Mouse (Mus musculus) kidney, postnatal 4 days (tissue): ENCODE measurements around the gene Smap1.

Source experiments
- DNase-seq, 2 experiments: peaks; one replicate each; pipeline ENCODE4 v3.0.0; 2021; ENCODE audit warnings: mixed read lengths in 2 of 2

The Smap1 gene

DNA sequence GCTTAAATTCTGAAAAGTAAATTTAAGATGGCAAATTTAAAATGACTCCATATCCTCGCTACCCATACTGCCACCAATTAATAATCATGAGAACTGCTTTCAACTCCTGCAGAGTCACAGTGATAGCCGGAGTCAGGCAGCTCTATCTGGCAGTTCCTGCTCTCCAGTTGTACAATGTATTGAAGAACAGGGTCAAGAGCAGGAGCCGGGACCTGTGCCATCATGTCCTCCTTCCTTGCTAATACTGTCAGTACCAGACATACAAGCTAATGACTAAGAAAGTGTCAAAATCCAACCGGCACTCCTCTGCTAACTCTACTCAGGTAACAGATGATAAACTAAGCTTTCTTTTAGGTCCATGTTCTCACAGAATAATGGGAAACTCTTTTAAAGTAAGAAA lies 3.0 kb downstream of the Smap1 start:
- no peak for DNase-seq

DNA sequence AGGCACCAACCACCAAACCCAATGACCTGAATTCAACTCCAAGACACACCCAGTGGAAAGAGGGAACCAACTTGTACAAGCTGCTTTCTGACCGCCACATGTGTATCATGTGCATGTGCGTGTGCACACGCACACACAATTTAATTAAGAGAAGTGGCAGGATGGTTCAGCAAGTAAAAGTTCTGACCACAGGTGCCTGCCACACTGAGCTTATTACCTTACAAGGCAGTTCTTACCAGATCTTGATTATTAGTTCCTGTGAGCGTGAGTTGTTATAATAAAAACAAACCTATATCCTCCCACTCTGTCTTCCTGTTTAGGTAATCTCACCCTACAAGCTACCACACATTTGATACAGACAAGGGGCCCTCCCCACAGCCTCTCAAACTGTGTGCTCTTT lies 6.6 kb downstream of the Smap1 start:
- DNase-seq: no peak

GRCm38 (mm10) chr1:23912988-23913387 lies 9.1 kb downstream of the Smap1 start:
- DNase-seq: no peak

- no peak for DNase-seq
Observed at GRCm38 (mm10) chr1:23906082-23906481, 16.0 kb downstream of the Smap1 start.

DNA sequence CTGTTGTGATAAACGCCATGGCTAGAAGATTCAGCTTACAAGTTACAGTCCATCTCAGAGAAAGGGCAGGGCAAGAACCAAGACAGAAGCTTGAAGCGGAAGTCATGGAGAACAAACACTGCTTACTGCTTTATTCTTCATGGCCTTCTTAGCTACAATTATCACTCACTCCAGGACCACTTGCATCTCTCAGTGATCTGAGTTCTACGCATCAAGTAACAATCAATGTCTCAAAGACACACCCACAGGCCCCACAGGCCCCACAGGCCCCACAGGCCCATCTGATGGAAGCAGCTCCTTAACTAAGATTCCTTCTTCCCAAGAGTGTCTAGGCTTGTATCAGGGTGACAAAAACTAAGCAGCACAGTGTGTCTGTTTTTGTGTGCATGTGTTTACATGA lies 18.8 kb downstream of the Smap1 start:
- DNase-seq: no peak

DNA sequence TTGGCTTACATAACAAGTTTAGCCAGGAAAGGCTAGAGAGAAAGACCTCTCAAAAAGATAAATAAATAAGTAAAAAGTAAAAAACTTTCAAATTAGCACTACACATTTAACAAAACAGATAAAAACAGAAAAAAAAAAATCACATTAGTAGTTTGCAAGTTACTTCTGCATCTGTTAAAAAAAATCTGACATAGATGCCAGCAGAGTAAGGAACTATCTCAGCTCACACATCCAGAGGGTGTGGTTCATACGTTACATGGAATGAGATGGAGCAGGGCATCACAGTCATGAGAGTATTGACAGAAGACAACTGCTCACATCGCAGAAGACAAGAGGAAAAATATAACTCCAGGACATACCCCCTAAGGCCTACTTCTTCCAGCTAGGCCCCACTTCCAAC lies 19.4 kb downstream of the Smap1 start:
- no peak for DNase-seq

- DNase-seq: no peak
Observed at GRCm38 (mm10) chr1:23899647-23900020, 22.5 kb downstream of the Smap1 start.

- no peak for DNase-seq
Observed at GRCm38 (mm10) chr1:23899020-23899646, 23.0 kb downstream of the Smap1 start.

DNA sequence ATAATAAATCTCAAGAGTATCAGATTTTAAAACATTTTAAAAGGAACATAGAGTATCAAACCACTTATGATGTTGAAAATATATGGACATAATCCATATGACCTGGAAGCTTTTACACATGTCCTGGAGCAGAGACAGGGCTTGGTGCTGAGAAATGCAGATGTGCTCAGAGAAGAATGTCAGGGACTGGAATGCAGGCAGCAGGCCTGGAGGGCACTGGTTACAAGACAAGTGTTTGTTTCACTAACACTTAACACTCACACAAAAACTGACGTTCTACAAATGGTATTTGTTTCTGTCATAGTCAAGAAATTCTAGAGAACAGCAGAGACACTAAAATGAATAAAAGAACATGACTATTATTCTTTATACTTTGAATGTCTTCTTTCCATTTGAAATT lies 30.0 kb downstream of the Smap1 start:
- DNase-seq: no peak

DNA sequence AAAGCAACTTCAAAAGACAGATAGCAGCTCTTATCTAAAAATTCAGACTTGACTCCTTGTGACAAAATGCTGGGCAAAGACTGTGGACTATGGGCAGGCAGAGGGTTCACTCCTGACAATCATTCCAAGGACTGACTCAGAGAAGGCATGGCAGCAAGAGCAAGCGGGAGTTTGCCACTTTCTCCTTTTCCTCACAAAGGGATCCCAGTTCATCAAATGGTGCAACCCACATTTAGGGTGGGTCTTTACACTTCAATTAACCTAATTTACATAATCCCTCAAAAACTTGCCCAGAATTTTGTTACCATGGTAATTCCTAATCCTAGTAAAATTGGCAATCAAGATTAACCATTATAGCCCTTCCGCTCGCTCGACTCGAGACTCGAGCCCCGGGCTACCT lies 37.2 kb downstream of the Smap1 start:
- DNase-seq: no peak

DNA sequence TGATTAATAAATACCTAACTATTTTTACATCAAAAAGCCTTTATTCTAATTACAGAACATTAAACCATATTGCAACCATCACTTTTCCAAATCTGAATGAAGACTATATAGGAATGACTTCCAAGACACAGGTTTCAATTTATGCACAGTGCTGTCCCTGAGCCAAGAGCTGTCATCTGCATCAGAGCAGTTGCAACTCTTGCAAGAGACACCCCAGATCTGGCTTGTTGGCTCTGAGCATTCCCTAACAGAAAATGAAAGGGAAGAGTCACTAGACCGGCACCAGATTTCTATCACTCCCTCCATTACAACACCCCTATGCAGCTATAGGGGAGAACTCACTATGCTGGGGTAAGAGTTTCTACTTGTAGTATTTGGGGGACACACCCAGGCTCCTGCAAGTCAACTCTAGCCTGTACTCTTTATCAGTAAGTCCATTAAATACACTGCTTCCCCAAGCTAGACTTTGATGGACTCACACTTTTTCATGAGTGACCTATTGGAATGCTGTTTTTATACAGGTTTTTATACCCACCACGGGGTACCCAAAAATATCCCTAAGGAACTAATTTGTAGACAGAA lies 37.9 kb downstream of the Smap1 start:
- no peak for DNase-seq

DNA sequence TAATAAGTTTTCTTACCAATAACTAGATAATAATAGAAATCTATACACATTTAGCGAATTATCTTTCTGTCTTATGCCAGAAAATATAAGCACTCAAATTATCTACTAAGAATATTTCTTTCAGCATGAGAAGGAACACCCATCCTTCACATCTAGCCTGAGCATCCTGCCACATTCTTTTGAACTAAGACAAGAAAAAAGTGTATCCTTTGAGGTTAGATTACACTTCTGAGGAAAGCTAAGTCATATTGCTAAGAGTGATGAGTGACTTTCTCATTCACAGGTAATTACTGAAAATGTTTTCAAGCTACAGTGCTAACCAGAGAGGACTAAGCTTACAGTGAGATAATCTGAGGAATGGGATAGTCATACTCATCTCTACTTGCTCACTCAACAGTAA lies 39.4 kb downstream of the Smap1 start:
- no peak for DNase-seq

DNA sequence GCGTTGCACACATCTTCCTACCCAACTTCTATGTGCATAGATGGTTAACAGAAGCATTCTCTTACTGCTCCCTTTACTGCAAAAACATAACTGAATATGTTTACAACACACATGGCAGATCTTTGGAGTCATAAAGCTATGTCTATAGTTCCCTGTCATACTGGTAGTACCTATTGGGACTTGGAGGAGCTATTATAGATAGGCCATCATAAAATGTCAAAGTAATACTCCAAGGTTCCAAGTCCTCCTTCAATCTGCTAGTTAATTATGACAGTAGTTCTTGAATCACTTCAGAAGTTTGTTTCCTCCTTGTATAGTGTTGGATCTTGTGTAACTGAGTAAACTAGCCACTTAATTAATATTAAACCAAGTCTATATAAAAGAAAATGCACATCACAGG lies 49.9 kb downstream of the Smap1 start:
- DNase-seq: no peak

DNA sequence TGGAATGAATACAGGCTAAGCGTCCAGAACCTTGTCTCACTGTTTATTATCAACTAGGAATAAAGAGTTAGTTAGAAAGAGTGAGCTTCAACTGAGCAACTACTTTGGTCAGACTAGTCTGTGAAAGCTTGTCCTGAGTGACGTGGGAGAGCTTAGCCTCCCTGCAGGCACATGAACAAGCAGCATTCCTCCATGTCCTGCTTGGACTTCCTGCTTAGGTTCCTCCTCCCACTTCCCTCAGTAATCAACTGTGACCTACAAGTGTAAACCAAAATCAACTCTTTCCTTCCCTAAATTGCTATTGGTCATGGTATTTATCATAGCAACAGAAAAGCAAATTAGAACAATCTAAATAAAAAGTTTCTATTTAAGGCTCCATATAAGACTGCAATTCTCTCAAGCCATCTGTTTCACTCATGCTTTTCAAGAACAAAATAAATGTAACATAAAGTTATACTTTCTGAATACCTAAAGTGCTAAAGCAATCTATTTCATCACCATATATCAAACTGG lies 54.7 kb downstream of the Smap1 start:
- no peak for DNase-seq

- no peak for DNase-seq
Observed at GRCm38 (mm10) chr1:23865566-23865965, 56.6 kb downstream of the Smap1 start.

DNA sequence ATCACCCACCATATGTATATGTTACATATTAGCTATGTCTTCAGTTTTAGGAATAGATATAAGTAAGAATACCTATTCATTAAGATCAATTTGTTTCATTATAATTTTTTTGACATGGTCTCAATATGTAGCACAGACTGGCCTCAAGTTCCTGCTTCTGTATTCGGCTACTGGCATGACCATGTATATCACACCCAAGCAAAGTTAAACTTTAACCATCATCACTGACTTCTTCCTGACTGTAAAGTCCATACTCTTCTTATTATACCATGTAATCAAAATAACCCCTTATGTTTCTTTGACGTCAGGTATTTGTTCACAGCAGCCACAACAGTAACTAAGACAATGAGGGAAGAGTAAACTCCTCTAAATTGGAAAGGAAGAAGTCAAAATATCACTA lies 61.2 kb downstream of the Smap1 start:
- DNase-seq: no peak

- no peak for DNase-seq
Observed at GRCm38 (mm10) chr1:23855623-23856022, 66.5 kb downstream of the Smap1 start.

GRCm38 (mm10) chr1:23846044-23846680 lies 76.0 kb downstream of the Smap1 start:
- DNase-seq: peak in 1 of 2 experiments; percentile 9

DNA sequence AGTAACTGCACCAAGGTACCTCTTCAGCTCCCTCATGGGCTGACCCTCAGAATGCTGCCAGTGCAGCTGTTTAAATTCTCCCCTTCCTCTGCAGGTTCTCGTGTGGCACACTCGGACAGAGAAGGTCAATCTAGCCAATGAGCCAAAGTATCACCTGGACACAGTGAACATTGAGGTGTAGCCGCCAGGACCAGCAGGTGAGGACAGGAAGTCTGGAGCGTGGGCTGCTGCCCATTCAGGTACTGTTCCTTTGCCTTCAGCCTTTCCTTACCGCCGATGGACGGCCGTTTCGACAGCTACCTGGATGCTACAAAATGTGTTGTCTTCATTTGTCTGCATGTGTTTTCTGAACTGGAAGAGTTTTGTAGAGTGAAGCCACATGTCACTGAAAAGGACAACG lies 77.1 kb downstream of the Smap1 start:
- no peak for DNase-seq

- DNase-seq: peak; percentile 4 to 8
Observed at GRCm38 (mm10) chr1:23843790-23844189, 78.3 kb downstream of the Smap1 start.

DNA sequence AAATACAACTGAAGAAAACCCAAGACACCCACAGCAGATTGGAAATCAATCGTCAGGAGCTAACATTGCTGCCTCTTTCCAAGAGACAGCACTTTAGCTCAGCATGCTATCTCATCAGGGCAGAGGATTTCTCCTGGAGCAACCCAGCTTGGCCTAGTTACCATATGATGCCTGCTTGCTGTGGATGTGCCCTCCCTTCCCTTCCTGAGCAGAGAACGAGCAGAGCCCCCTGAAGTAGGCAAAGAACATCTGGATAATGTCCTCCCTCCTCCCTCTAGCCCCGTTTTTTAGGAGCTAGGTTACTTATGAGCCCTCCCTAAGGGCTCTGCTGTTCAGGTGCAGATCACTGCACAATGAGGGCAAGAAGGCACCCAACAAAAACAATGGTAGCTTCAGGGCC lies 79.5 kb downstream of the Smap1 start:
- DNase-seq: no peak

DNA sequence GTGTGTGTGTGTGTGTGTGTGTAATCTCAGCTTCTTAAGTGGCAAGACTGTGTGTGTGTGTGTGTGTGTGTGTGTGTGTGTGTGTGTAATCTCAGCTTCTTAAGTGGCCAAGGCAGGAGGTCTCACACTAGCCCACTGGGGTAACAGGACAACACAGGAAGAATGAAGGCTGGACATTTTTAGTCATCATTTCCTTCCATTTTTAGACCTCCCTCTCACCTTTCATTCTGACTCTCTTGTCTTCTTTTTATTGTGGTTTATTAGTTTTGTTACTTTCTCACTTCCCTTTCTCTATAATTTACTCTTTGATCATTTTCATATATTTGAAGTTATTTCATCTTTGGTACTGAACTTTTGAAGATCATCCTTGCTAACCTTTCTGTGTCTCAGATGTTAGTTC lies 81.2 kb downstream of the Smap1 start:
- DNase-seq: no peak

- DNase-seq: no peak
Observed at GRCm38 (mm10) chr1:23836630-23837029, 85.5 kb downstream of the Smap1 start.

- no peak for DNase-seq
Observed at GRCm38 (mm10) chr1:23834819-23835218, 87.3 kb downstream of the Smap1 start.

DNA sequence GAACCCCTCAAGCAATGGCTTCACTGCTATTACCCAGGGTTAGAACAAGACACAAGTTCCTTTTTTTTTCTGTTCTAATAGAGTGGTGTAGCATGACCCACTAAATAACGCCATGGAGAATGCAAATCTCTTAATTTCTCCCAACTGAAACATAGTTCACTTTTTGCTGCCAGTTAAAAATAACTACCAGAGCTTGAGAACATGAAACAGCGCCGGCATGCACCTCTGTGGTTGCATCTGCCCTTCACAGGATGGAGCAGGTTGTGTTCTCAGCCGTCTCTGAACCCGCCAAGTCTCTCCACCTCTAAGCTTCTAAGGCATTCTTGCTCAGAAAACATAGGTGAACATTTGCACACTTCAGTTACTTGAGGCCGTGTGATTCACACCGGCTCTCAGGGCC lies 87.9 kb downstream of the Smap1 start:
- no peak for DNase-seq
